Mouse (Mus musculus) forebrain, embryonic 11.5 days (tissue): ENCODE measurements at regions not wholly inside any gene's neighbourhood (a gene's known extent, or its start where the extent isn't known, plus 50 kb on each side); places are given as distances from the start of the nearest gene placed in this dataset.

Experiments
- ATAC-seq: fragments of 200-750 bp; cut with Nextera tagmentation; replicated peaks from 2 replicates; pipeline ENCODE4 v1.8.0; 2017; ENCODE audit warnings: moderate TSS enrichment; ENCODE audit not compliant: low FRiP score
- DNase-seq: peaks from one replicate; pipeline ENCODE4 v3.0.0-alpha.2; 2017; ENCODE audit warnings: low spot score
- H3K27ac ChIP-seq: fragments of 300-500 bp; sonication (generic); 2 replicates; pipeline ENCODE4 v1.5.1; 2014; ENCODE audit warnings: low read depth, low read length
- H3K27me3 ChIP-seq: fragments of 300-500 bp; sonication (generic); 2 replicates; pipeline ENCODE4 v1.6.1; 2014; ENCODE audit warnings: mild to moderate bottlenecking, low read length, mixed read lengths; ENCODE audit not compliant: control insufficient read depth, insufficient read depth
- H3K36me3 ChIP-seq: fragments of 300-500 bp; sonication (generic); 2 replicates; pipeline ENCODE4 v1.6.1; 2014; ENCODE audit warnings: mild to moderate bottlenecking, low read length, moderate library complexity, mixed read lengths; ENCODE audit not compliant: control insufficient read depth, insufficient read depth
- H3K4me1 ChIP-seq: fragments of 300-500 bp; sonication (generic); replicated peaks from 2 replicates; pipeline ENCODE4 v1.6.1; 2014; ENCODE audit warnings: low read length, mixed read lengths; ENCODE audit not compliant: control insufficient read depth, insufficient read depth
- H3K4me2 ChIP-seq: fragments of 300-500 bp; sonication (generic); 2 replicates; pipeline ENCODE4 v1.6.1; 2014; ENCODE audit warnings: low read depth, mild to moderate bottlenecking, low read length, moderate library complexity, mixed read lengths; ENCODE audit not compliant: severe bottlenecking
- H3K4me3 ChIP-seq: fragments of 300-500 bp; sonication (generic); 2 replicates; pipeline ENCODE4 v1.5.1; 2014; ENCODE audit warnings: low read depth, low read length
- H3K9ac ChIP-seq: fragments of 300-500 bp; sonication (generic); 2 replicates; pipeline ENCODE4 v1.6.1; 2014; ENCODE audit warnings: low read length
- H3K9me3 ChIP-seq: fragments of 300-500 bp; sonication (generic); 2 replicates; pipeline ENCODE4 v1.6.1; 2016; ENCODE audit warnings: low read length, mixed read lengths; ENCODE audit not compliant: control insufficient read depth
- WGBS: fragments of 180-500 bp; shearing (Covaris S2); extraction: QIAGEN DNeasy Blood & Tissue Kit; methylation state at CpG from one replicate; pipeline ENCODE4 v1.1.7; 2014; 5-methylcytosine and 5-hydroxymethylcytosine counted together

- no peak overlapping the region for H3K9ac ChIP-seq
- no peaks in the 10 kb centered on the region for H3K36me3 ChIP-seq
- H3K4me2 ChIP-seq: no peak overlapping the region
- no peak overlapping the region for H3K4me3 ChIP-seq
- 0 out of 2 replicates have a peak, but pooled peaks cover 2% of the 10 kb centered on the region for H3K27me3 ChIP-seq
- H3K4me1 ChIP-seq: no peaks in the 10 kb centered on the region
- WGBS: 70% methylated on average over 14 of the region's 14 CpGs
- ATAC-seq (no peak), DNase-seq (no peak)
- H3K9me3 ChIP-seq: no peaks in the 10 kb centered on the region
- H3K27ac ChIP-seq: no peak overlapping the region
Measured at GRCm38 (mm10) chr5:101437666-101438299, 227.0 kb downstream of the Nkx6-1 start.

GRCm38 (mm10) chr5:101426067-101426771 is 238.6 kb downstream of the Nkx6-1 start:
- DNase-seq (peak; percentile 74), ATAC-seq (peak; percentile 94)
- no peak overlapping the region for H3K4me3 ChIP-seq
- peaks cover 11% of the 10 kb centered on the region; the same call in 1 of the 2 replicates for H3K4me1 ChIP-seq
- no peak overlapping the region for H3K9ac ChIP-seq
- H3K36me3 ChIP-seq: no peaks in the 10 kb centered on the region
- no peaks in the 10 kb centered on the region for H3K27me3 ChIP-seq
- H3K9me3 ChIP-seq: no peaks in the 10 kb centered on the region
- 18% methylated on average over 13 of the region's 13 CpGs for WGBS
- peak overlapping the region; percentile 30; the same call in 1 of the 2 replicates for H3K4me2 ChIP-seq
- H3K27ac ChIP-seq: no peak overlapping the region

GRCm38 (mm10) chr5:101384316-101384715 is 280.5 kb downstream of the Nkx6-1 start:
- Histone ChIP-seq H3K4me1 (no peaks in the 10 kb centered on the region; the same call in 1 of the 2 replicates), H3K4me3 (no peak overlapping the region), H3K4me2 (no peak overlapping the region), H3K27me3 (no peaks in the 10 kb centered on the region), H3K9me3 (no peaks in the 10 kb centered on the region), H3K36me3 (no peaks in the 10 kb centered on the region), H3K27ac (no peak overlapping the region), H3K9ac (no peak overlapping the region)
- DNase-seq (no peak), ATAC-seq (no peak)
- 77% methylated on average over 5 of the region's 5 CpGs for WGBS

GRCm38 (mm10) chr5:101381361-101381760 is 283.4 kb downstream of the Nkx6-1 start:
- no peaks in the 10 kb centered on the region for H3K36me3 ChIP-seq
- H3K4me1 ChIP-seq: no peaks in the 10 kb centered on the region; the same call in 1 of the 2 replicates
- no peak overlapping the region for H3K4me3 ChIP-seq
- no peak overlapping the region for H3K9ac ChIP-seq
- no peak for DNase-seq
- WGBS: 71% methylated on average over 8 of the region's 8 CpGs
- H3K27me3 ChIP-seq: no peaks in the 10 kb centered on the region
- no peak for ATAC-seq
- H3K4me2 ChIP-seq: no peak overlapping the region
- H3K9me3 ChIP-seq: no peaks in the 10 kb centered on the region
- H3K27ac ChIP-seq: no peak overlapping the region

GRCm38 (mm10) chr5:101376657-101377056 is 288.1 kb downstream of the Nkx6-1 start:
- no peak overlapping the region for H3K4me2 ChIP-seq
- H3K4me3 ChIP-seq: no peak overlapping the region
- ATAC-seq (no peak), DNase-seq (no peak)
- H3K4me1 ChIP-seq: no peaks in the 10 kb centered on the region; the same call in 1 of the 2 replicates
- no peaks in the 10 kb centered on the region for H3K9me3 ChIP-seq
- no peaks in the 10 kb centered on the region for H3K27me3 ChIP-seq
- no peak overlapping the region for H3K27ac ChIP-seq
- H3K9ac ChIP-seq: no peak overlapping the region
- 87% methylated on average over 6 of the region's 6 CpGs for WGBS
- H3K36me3 ChIP-seq: no peaks in the 10 kb centered on the region

- no peak overlapping the region for H3K9ac ChIP-seq
- no peak overlapping the region for H3K4me3 ChIP-seq
- H3K4me1 ChIP-seq: no peaks in the 10 kb centered on the region
- ATAC-seq (no peak), DNase-seq (no peak)
- H3K36me3 ChIP-seq: no peaks in the 10 kb centered on the region
- no peaks in the 10 kb centered on the region for H3K9me3 ChIP-seq
- no peak overlapping the region for H3K27ac ChIP-seq
- H3K4me2 ChIP-seq: no peak overlapping the region
- H3K27me3 ChIP-seq: no peaks in the 10 kb centered on the region
- WGBS: 86% methylated on average over 2 of the region's 2 CpGs
Measured at GRCm38 (mm10) chr5:101374129-101374528, 290.7 kb downstream of the Nkx6-1 start.

- Histone ChIP-seq H3K27me3 (peaks cover 3% of the 10 kb centered on the region; the same call in 1 of the 2 replicates), H3K4me2 (no peak overlapping the region), H3K4me1 (no peaks in the 10 kb centered on the region), H3K27ac (no peak overlapping the region), H3K36me3 (no peaks in the 10 kb centered on the region), H3K9ac (no peak overlapping the region), H3K9me3 (no peaks in the 10 kb centered on the region), H3K4me3 (no peak overlapping the region)
- DNase-seq (no peak), ATAC-seq (no peak)
- 81% methylated on average over 8 of the region's 8 CpGs for WGBS
Measured at GRCm38 (mm10) chr5:101372204-101372603, 292.6 kb downstream of the Nkx6-1 start.

GRCm38 (mm10) chr5:101365364-101365763 is 299.4 kb downstream of the Nkx6-1 start:
- peaks cover 20% of the 10 kb centered on the region for H3K27me3 ChIP-seq

More at GRCm38 (mm10) chr5:101365364-101365763, 299.4 kb downstream of the Nkx6-1 start:
- Histone ChIP-seq H3K9me3 (no peaks in the 10 kb centered on the region), H3K4me2 (no peak overlapping the region), H3K4me3 (no peak overlapping the region), H3K4me1 (no peaks in the 10 kb centered on the region), H3K27ac (no peak overlapping the region), H3K36me3 (no peaks in the 10 kb centered on the region), H3K9ac (no peak overlapping the region)
- DNase-seq (peak; percentile 78), ATAC-seq (no peak)
- WGBS: 11% methylated on average over 11 of the region's 11 CpGs
